Mouse (Mus musculus) MEL-GATA-1-ER (cell line): ENCODE data around the gene Tsks.

ENCODE experiments used
- DNase-seq: peaks from one replicate; pipeline ENCODE4 v3.0.0-alpha.2; 2012; ENCODE audit warnings: low read depth; ENCODE audit errors: extremely low read depth

The Tsks gene

DNA sequence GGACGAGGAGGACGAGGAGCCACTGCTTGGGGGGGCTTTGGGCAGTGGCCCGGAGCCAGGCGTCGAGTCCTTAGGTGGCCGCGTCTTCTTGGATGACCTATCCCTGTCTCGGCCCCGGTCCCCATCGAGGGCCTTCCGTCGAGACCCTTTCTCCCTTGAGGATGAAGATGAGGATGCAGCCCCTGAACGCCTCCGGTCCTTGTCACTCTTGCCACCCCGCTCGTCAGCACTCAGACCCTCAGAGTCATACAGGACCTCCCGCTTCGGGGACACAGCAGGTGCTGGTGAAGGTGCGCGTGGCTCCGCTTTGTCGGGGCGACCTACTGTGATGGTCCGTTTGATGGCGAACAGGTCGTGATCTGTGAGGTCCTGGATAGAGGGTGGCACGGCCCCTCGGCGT, 64.1 kb downstream of the Tsks start:
- no peak for DNase-seq
